Mouse (Mus musculus) cerebellum, adult 2 months (tissue): ENCODE measurements around the gene Arhgef38.

Experiments used
- CTCF ChIP-seq: fragments of 200-500 bp; IDR thresholded peaks from 2 replicates; pipeline ENCODE4 v1.5.1; 2011; ENCODE audit warnings: low read depth, mild to moderate bottlenecking, control low read depth, low read length, moderate library complexity, borderline replicate concordance; ENCODE audit not compliant: insufficient read depth
- POLR2A ChIP-seq: fragments of 200-500 bp; IDR thresholded peaks from 2 replicates; pipeline ENCODE4 v1.6.1; 2011; ENCODE audit warnings: low read length, control low read depth, borderline replicate concordance; ENCODE audit not compliant: insufficient read depth

GRCm38 (mm10) chr3:133082736-133083135 lies 152.0 kb downstream of the Arhgef38 start:
- TF ChIP-seq CTCF (no peak), POLR2A (no peak)
